Mouse (Mus musculus): Measurements from ENCODE around the gene Trim71. TPM values are rescaled to one million over a fixed set of nuclear protein-coding genes. Genes with fewer than 3 reads are reported as not detected.

Trim71 gene
- polyA plus RNA-seq, 1 experiment, result not detected

- Histone ChIP-seq H3K4me1 (no peaks in the 10 kb centered on the region), H3K9me3 (peaks cover 13% of the 10 kb centered on the region), H3K4me3 (replicated peaks) (no peak overlapping the region), H3K36me3 (replicated peaks; ENCODE audit: low read length) (no peaks in the 10 kb centered on the region), H3K27me3 (replicated peaks) (peaks cover 72% of the 10 kb centered on the region)
- TF ChIP-seq GATA1 (IDR thresholded peaks at IDR 0.05; ENCODE audit: borderline replicate concordance, low read length), result no peak
- TF ChIP-seq FLI1 (IDR thresholded peaks at IDR 0.05; ENCODE audit: low read length), result no peak
These were observed 45.2 kb downstream of the Trim71 start for GRCm38 (mm10) chr9:114518812-114519477.

GRCm38 (mm10) chr9:114517924-114518497, 46.2 kb downstream of the Trim71 start:
- TF ChIP-seq FLI1 (IDR thresholded peaks at IDR 0.05; ENCODE audit: low read length) (no peak), GATA1 (IDR thresholded peaks at IDR 0.05; ENCODE audit: borderline replicate concordance, low read length) (no peak)
- peaks cover 19% of the 10 kb centered on the region for H3K9me3 ChIP-seq

GRCm38 (mm10) chr9:114515364-114515763, 48.8 kb downstream of the Trim71 start, which contains the start of gene C130032M10Rik:
Gene C130032M10Rik (plus strand): TSS chr9:114515697.
- H3K36me3 ChIP-seq (replicated peaks; ENCODE audit: low read length), result no peaks in the 10 kb centered on the region
- H3K4me3 ChIP-seq (replicated peaks), result no peak within 1 kb of the TSS
- peaks cover 80% of the 10 kb centered on the region for H3K27me3 ChIP-seq (replicated peaks)
- H3K4me1 ChIP-seq, result no peaks in the 10 kb centered on the region
- TF ChIP-seq FLI1 (IDR thresholded peaks at IDR 0.05; ENCODE audit: low read length) (no peak), GATA1 (IDR thresholded peaks at IDR 0.05; ENCODE audit: borderline replicate concordance, low read length) (no peak)
- H3K9me3 ChIP-seq, result peaks cover 39% of the 10 kb centered on the region

More at GRCm38 (mm10) chr9:114517924-114518497, 46.2 kb downstream of the Trim71 start:
- no peak overlapping the region for H3K4me3 ChIP-seq (replicated peaks)
- no peaks in the 10 kb centered on the region for H3K36me3 ChIP-seq (replicated peaks; ENCODE audit: low read length)
- H3K27me3 ChIP-seq (replicated peaks), result peaks cover 74% of the 10 kb centered on the region
- H3K4me1 ChIP-seq, result no peaks in the 10 kb centered on the region

DNA sequence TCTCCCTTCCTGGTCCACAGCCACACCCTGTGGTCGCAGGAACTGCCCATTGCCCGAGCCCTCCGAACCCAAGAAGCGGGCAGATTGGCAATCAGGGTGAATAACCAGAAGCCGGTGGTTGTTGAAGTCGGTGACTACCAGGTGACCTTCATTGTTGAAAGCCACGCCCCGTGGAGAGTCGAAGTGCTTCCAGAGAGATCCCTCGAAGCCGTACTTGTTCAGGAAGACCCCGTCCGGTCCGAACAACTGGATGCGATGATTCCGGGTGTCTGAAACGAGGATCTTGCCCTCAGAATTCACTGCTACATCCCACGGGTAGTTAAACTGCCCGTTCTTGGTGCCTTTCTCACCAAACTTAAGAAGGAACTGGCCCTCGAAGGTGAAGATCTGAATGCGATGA, 51.3 kb downstream of the Trim71 start:
- TF ChIP-seq FLI1 (IDR thresholded peaks at IDR 0.05; ENCODE audit: low read length) (no peak), GATA1 (IDR thresholded peaks at IDR 0.05; ENCODE audit: borderline replicate concordance, low read length) (no peak)
- Histone ChIP-seq H3K4me1 (no peaks in the 10 kb centered on the region), H3K27me3 (replicated peaks) (peaks cover 87% of the 10 kb centered on the region), H3K4me3 (replicated peaks) (peak overlapping the region; percentile 46), H3K36me3 (replicated peaks; ENCODE audit: low read length) (no peaks in the 10 kb centered on the region), H3K9me3 (peaks cover 54% of the 10 kb centered on the region)

DNA sequence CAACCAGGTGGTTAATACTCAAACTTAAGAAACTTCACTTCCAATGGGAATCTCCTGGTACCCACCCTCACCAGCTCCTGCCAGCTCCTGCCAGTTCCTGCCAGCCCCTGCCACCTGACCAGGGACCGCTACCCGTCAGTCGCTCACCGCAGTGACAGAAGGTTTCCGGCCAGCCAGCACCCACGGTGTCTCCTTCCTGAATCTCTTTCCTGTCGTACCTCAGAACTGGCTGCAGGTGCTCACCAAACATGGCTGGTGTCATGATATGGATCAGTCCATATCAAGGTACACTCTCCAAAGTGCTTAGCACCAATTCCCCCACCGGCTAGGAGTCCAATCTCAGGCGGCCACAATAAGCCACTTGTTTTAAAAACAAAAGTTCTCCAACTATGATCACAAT, 54.4 kb downstream of the Trim71 start:
- Histone ChIP-seq H3K4me1 (peaks cover 10% of the 10 kb centered on the region; the same call in 1 of the 2 replicates), H3K4me3 (replicated peaks) (no peak overlapping the region), H3K27me3 (replicated peaks) (peaks cover 85% of the 10 kb centered on the region), H3K9me3 (peaks cover 53% of the 10 kb centered on the region), H3K36me3 (replicated peaks; ENCODE audit: low read length) (no peaks in the 10 kb centered on the region)
- TF ChIP-seq FLI1 (IDR thresholded peaks at IDR 0.05; ENCODE audit: low read length) (no peak), GATA1 (IDR thresholded peaks at IDR 0.05; ENCODE audit: borderline replicate concordance, low read length) (no peak)

DNA sequence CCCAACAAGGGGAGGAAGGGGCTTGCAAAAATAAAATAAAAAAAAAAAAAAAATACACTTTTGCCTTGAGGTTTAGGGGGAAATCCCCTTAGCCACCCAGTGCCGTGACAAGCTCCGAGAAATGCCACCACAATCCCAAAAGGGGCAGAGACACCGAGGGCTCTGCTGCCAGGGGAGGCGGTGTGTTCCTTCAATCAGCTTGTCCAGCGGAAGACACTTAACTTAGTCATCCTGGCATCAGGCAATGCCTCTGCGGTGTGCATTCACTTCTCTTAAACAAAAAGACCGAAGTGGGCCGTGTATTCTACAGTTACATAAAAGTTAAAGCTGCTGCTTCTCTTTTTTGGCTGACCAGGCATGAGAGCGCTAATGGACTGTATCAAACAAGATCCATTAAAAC, 56.7 kb downstream of the Trim71 start:
- Histone ChIP-seq H3K4me3 (replicated peaks) (no peak overlapping the region), H3K27me3 (replicated peaks) (peaks cover 82% of the 10 kb centered on the region), H3K9me3 (peaks cover 34% of the 10 kb centered on the region), H3K36me3 (replicated peaks; ENCODE audit: low read length) (no peaks in the 10 kb centered on the region), H3K4me1 (peaks cover 19% of the 10 kb centered on the region)
- TF ChIP-seq GATA1 (IDR thresholded peaks at IDR 0.05; ENCODE audit: borderline replicate concordance, low read length) (no peak), FLI1 (IDR thresholded peaks at IDR 0.05; ENCODE audit: low read length) (no peak)

DNA sequence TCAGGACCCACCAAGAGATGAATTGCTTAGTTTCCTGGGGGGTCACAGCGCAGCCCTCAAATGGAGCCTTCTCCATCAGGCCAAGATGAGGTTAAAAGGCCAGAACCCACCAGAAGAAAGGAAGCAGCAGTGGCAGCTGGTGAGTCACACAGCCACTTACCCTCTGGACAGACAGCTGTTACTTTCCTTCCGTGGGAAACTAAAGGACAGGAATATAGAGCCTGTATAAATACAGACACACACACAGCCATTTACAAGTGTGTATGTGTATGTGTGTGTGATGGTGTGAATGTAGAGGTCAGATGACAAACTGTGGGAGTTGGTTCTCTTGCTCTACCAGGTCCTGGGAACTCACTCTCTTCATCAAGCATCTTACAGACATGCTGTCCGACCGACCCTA, 57.6 kb downstream of the Trim71 start:
- Histone ChIP-seq H3K27me3 (replicated peaks) (peaks cover 79% of the 10 kb centered on the region), H3K9me3 (peaks cover 27% of the 10 kb centered on the region), H3K36me3 (replicated peaks; ENCODE audit: low read length) (no peaks in the 10 kb centered on the region), H3K4me3 (replicated peaks) (no peak overlapping the region), H3K4me1 (peaks cover 22% of the 10 kb centered on the region)
- no peak for TF ChIP-seq FLI1 (IDR thresholded peaks at IDR 0.05; ENCODE audit: low read length)
- TF ChIP-seq GATA1 (IDR thresholded peaks at IDR 0.05; ENCODE audit: borderline replicate concordance, low read length), result no peak

GRCm38 (mm10) chr9:114504816-114505215, 59.4 kb downstream of the Trim71 start, which contains the start of gene Ccr4:
Gene Ccr4 (minus strand): TSS chr9:114504916.
- H3K4me3 ChIP-seq (replicated peaks), result no peak within 1 kb of the TSS
- peaks cover 32% of the 10 kb centered on the region for H3K4me1 ChIP-seq
- TF ChIP-seq FLI1 (IDR thresholded peaks at IDR 0.05; ENCODE audit: low read length) (no peak), GATA1 (IDR thresholded peaks at IDR 0.05; ENCODE audit: borderline replicate concordance, low read length) (no peak)
- H3K27me3 ChIP-seq (replicated peaks), result peaks cover 74% of the 10 kb centered on the region
- H3K9me3 ChIP-seq, result peaks cover 30% of the 10 kb centered on the region
- H3K36me3 ChIP-seq (replicated peaks; ENCODE audit: low read length), result no peaks in the 10 kb centered on the region

DNA sequence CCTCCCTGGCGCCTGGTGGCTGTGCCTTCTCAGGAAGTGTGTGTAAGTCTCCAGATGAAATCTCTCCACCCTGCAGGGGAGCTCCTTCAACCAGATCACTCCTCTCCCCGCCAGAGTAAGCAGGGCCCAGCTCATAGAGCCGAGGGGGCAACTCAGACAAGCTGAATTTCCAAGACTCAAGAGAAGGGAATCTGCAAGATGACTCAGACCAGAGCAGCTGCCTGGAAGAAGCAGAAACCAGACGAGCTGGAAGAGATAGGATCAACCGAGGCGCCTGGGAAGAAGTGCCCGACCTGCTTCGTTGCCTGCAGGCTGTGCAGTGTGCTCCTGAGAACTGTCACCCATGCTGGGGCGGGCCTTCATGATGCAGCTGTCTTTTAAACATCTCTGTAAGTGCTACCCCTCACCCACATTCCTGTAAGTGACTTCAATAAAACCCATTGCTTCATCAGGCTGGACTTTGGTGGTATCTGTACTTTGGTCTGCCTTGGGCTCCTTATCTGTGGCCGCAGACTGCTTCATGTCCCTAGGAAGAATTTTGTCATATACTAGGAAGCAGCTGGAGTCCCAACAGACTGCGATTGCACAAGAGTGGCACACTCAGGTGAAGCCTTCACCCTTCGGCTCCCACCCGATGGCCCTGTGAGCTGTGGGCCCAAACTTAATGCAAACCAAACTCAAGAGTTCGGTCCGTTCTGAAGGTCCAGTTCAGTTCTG, 61.3 kb downstream of the Trim71 start:
- no peak overlapping the region for H3K4me3 ChIP-seq (replicated peaks)
- no peaks in the 10 kb centered on the region for H3K36me3 ChIP-seq (replicated peaks; ENCODE audit: low read length)
- TF ChIP-seq GATA1 (IDR thresholded peaks at IDR 0.05; ENCODE audit: borderline replicate concordance, low read length) (no peak), FLI1 (IDR thresholded peaks at IDR 0.05; ENCODE audit: low read length) (no peak)
- peaks cover 68% of the 10 kb centered on the region for H3K27me3 ChIP-seq (replicated peaks)
- peaks cover 16% of the 10 kb centered on the region for H3K9me3 ChIP-seq
- H3K4me1 ChIP-seq, result peaks cover 39% of the 10 kb centered on the region

GRCm38 (mm10) chr9:114501913-114502312, 62.3 kb downstream of the Trim71 start:
- Histone ChIP-seq H3K27me3 (replicated peaks) (peaks cover 69% of the 10 kb centered on the region), H3K36me3 (replicated peaks; ENCODE audit: low read length) (no peaks in the 10 kb centered on the region), H3K4me3 (replicated peaks) (no peak overlapping the region), H3K9me3 (peaks cover 13% of the 10 kb centered on the region), H3K4me1 (peaks cover 39% of the 10 kb centered on the region)
- no peak for TF ChIP-seq GATA1 (IDR thresholded peaks at IDR 0.05; ENCODE audit: borderline replicate concordance, low read length)
- TF ChIP-seq FLI1 (IDR thresholded peaks at IDR 0.05; ENCODE audit: low read length), result no peak
